Mouse (Mus musculus): Measurements from ENCODE around the gene Spryd4. TPM values are rescaled to one million over a fixed set of nuclear protein-coding genes. Genes with fewer than 3 reads are reported as not detected.
"Not testable (repeated sequence)": the region's sequence is repeated elsewhere in the genome, so short reads cannot be mapped to it uniquely, and the experiment has no call there.

Gene Spryd4
- 10 to 100 TPM in 2 of 3 experiments, 1 to 10 TPM in 1; 7.1 to 13.6 (median 13.5) TPM for polyA plus RNA-seq (2017; shearing (Covaris generic))

GRCm38 (mm10) chr10:128211390-128212108 lies at the start of gene Spryd4:
TSS of gene Spryd4 (minus strand) at chr10:128211807.
- ATAC-seq, result peak; percentile 92

DNA sequence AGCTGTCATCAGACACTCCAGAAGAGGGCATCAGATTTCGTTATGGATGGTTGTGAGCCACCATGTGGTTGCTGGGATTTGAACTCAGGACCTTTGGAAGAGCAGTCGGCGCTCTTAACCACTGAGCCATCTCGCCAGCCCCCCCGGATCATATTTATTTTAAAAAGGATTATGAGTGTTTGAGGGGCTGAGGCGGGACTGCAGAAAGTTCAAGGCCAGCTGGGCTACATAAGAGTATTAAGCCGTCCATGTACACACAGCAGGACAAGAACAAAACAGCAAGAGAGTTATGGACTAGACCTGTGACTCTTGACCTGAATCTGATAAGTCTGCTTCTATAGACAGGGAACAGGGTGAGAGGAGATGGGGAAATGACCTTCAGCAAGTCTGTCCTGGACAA lies 48.8 kb upstream of the Spryd4 start:
- ATAC-seq, result not testable (repeated sequence)

DNA sequence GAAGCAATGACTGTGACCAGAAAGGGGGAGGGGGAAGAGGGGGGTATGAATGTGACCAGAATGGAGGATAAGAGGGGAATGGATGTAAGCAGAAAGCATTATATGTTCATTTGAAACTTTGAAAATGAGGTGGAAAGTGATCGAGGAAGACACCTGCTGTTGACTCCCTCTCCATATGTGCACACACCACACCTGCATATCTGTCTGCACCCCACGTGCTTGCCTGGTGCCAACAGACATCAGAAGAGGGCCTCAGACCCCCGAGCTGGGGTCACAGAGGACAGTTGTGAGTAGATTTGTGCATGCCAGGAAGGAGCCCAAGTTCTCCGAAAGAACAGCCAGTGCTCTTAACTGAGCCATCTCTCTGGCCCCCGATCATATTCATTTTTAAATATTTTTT lies 48.3 kb upstream of the Spryd4 start:
- ATAC-seq, result no peak

DNA sequence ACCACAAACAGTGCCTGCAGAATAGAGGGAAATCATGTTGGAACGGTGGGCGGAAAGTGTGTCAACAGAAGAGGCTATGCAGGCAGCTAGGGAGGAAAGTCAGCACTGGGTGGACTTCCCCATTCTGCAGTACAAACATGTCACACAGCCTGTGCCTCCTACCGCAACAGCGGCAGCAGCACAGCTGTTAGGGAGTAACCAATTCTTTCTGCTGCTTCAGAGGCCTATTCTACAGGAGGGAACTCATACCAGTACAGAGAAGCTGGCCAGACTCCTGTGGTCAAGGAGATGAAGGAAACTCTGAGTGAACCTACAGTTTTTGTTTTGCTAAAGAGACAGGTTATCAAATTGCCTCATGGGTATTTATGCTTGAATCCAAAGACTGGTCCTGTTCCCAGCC lies 47.3 kb upstream of the Spryd4 start:
- ATAC-seq, result no peak

DNA sequence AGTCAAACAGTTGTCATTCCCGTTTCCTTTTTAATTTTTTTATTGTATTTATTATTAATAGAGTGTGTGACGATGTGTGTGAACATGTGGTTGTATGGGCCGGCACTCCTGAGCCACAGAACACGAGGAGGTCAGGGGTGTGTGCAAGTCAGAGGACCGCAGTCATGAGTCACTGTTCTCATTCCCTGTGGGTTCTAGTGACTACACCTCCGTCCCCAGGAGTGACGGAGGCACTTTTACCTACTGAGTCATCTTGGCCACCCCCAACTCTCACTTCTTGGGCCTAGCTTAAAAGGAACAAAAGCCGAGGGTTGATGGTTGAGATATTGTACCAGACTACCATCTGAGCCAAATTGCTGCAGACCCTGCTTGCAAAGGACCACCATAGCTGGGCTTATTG lies 44.7 kb upstream of the Spryd4 start:
- no peak for ATAC-seq

GRCm38 (mm10) chr10:128255925-128256324 lies 44.3 kb upstream of the Spryd4 start:
- no peak for ATAC-seq

- ATAC-seq, result no peak
These were observed 42.2 kb upstream of the Spryd4 start, which contains the start of gene Apon for GRCm38 (mm10) chr10:128253677-128254255. TSS of gene Apon (plus strand) at chr10:128254096.

- ATAC-seq, result no peak
These were observed 39.0 kb upstream of the Spryd4 start for GRCm38 (mm10) chr10:128250565-128250964.

- ATAC-seq, result no peak
These were observed 35.6 kb upstream of the Spryd4 start for GRCm38 (mm10) chr10:128247020-128247732.

GRCm38 (mm10) chr10:128244121-128244520 lies 32.5 kb upstream of the Spryd4 start:
- no peak for ATAC-seq

DNA sequence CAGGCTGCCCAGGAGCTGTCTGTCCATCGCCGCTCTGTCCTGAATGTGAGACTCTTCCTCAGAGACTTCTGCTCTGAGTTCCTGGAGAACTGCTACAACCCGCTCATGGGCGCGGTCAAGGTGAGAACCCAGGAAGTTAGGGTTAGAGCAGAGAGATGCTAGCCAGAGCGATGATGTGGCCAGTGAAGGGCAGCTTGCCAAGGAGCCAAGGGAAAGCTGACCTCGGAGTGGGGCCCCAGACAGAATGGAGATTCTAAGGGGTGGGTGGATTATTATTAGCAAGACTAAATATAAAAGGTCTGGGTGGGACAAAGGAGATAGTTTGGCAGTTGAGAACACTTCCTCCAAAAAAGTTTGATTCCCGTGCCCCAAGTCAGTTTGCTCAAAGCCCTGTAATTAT lies 31.6 kb upstream of the Spryd4 start:
- no peak for ATAC-seq

DNA sequence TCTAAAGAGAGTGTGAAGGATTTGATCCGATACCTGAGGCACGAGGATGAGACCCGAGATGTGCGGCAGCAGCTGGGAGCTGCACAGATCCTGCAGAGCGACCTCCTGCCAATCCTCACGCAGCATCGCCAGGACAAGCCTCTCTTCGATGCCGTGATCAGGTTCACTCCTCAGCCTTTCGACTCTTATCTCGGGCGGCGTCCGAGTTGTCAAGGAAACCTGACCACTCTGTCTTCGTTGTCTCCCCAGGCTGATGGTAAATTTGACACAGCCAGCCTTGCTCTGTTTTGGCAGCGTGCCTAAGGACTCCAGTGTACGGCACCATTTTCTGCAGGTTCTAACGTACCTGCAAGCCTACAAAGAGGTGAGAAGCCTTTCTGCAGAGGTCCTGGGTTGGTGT lies 28.5 kb upstream of the Spryd4 start:
- no peak for ATAC-seq

DNA sequence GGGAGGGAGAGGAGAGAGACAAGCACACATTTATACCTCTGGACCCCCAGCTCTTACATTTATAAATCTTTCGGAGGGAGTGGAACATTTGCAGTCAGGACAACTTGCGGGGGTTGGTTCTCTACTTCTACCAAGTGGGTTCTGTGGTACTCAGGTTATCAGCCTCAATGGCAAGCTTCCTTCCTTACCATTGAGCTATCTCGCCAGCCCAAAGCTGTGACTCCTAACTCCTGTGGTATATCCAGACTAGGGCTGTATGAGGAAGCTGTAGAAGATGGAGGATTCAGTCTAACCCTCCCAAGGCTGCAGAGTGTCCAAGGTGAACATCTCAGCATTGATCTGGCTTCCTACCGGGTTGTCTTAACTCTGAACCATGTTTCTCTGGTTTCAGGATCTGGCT lies 27.5 kb upstream of the Spryd4 start:
- ATAC-seq, result no peak

GRCm38 (mm10) chr10:128237807-128238480 lies 26.3 kb upstream of the Spryd4 start:
- ATAC-seq, result no peak

- ATAC-seq, result no peak
These were observed 24.7 kb upstream of the Spryd4 start for GRCm38 (mm10) chr10:128236321-128236720.

- ATAC-seq, result peak; percentile 39
These were observed 20.9 kb upstream of the Spryd4 start for GRCm38 (mm10) chr10:128232420-128232985.

DNA sequence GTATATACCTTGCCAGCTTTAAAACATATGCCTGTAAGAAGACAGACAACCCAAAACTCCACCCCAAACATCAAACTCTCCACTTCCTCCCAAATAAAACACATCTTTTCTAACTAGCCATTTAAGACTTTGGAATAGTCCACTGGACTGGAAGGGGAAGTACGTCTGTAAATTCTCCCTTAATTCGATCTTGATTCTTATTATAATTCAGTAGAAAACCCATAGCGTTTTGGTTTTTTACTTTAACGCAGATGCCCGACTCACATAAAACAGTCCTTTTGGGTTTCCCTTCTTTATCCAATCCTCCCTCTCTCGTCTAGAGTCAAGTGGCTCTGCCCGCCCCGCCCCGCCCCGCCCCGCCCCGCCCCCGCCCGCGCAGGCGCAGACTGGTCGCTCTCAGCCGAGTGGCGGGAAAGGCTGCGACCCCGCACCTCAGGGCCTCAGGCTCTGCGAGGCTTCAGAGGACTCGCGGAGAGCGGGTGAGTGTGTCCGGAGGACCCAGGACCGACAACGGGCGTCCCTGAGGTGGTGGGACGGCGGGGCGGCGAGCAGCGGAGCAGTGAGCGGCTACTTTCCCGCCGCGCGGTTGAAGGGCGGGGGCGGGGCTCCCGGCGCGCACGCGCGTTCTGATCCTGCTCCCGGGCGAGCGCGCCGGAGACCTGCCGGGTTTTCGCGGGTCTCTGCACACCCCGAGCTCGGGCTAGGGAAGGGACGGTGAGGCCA lies 20.3 kb upstream of the Spryd4 start, which contains the start of gene Timeless:
Gene Timeless, plus strand, starts transcription at position 369 of the 723 bp plus-strand sequence.
- peak; percentile 75 for ATAC-seq

DNA sequence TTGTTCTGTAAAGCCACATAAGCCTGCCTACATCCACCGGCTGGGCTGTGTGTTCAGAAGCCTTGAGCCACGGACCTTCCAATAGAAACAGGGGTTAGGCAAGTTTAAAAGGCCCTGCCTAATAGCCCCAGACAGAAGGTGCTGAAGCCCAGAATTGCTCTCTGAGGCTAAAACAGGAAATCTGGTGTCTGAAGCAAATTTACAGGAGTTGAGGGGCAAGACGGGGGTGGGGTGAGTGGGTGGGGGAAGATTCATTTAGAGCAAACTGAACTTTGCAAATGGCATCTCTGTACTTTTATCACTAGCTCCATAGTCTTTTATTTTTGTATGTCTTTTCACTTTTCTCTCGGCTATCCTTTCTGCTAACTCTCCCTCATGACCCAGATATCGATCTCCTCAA lies 19.5 kb upstream of the Spryd4 start:
- no peak for ATAC-seq

DNA sequence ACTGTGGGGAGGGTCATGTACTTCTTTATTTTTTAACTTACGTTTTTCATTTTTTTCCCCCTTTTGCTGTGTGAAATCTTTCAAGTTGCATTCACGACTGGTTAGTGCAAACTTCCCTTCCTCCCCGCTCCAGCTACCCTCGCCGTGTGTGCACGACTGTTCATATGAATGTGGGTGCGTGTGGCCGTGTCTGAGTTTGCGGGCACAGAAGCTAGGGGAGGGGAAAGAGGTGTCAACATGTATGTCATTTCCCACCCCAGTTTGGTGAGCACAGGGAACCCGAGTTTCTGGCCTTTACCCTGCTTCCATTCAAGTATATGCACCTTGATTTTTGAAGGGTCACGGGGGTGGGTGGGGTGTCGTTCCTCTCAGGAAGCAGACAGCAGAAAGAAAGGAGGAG lies 19.0 kb upstream of the Spryd4 start:
- ATAC-seq, result no peak

DNA sequence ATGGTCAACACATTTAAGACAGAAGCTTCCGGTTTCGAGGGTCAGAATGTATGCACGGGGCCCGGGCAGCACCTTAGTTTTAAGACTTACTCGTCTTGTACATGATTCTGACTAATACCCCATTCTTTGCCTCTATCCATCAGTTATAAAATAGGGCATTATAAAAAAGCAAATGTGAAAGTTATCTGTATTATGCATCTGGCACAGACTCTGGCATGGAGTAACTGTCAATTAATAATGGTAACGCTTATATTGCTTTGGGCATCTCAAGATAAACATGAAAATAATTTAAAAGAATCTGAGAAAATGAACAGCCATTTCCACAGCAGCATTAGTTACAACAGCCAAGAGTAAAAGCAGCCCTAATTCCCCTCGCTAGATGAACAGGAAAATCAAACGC lies 16.4 kb upstream of the Spryd4 start:
- ATAC-seq, result no peak

DNA sequence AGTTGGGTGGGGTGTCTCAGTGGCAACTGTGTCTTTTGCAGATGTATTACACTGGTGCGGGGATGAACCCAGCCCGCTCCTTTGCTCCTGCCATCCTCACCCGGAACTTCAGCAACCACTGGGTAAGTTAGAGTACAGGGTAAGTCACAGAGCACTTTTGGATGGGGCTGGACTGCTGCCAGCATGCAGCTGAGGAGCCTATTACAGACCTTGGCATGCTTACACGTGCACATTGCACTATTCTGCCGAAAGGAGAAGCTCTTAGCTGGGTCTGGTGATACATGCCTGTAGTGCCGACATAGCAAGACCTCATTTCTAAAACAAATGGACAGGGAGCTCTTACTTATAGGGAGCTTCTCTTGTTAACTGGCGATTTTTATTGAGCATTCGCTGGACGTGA lies 16.0 kb upstream of the Spryd4 start:
- ATAC-seq, result no peak

DNA sequence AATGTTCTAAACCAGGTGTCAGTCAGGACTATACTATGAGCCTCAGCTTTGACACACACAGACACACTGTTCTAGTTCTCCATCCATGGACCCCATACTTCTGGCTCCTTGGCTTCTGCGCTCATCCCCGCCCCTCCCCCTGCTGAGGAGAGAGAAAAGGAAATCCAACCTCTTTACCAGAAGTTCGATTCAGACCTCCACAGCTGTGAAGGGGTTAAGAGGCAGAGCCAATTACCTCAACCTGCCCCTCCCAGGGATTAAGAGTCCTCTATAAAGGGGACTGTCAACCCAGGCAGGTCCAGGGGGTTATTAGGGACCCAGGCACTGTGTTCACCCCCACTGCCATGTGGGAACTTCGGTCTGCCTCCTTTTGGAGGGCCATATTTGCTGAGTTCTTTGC lies 13.9 kb upstream of the Spryd4 start, which contains the start of gene Mip:
Gene Mip, plus strand, starts transcription at position 301 of the 400 bp plus-strand sequence.
- no peak for ATAC-seq
